Mouse (Mus musculus): ENCODE measurements around the gene Chst12. TPM values are rescaled to one million over a fixed set of nuclear protein-coding genes. Genes with fewer than 3 reads are reported as not detected.

The Chst12 gene
- total and polyA plus RNA-seq, 3 experiments, result 9.7 to 17.4 (median 16.6) TPM

DNA sequence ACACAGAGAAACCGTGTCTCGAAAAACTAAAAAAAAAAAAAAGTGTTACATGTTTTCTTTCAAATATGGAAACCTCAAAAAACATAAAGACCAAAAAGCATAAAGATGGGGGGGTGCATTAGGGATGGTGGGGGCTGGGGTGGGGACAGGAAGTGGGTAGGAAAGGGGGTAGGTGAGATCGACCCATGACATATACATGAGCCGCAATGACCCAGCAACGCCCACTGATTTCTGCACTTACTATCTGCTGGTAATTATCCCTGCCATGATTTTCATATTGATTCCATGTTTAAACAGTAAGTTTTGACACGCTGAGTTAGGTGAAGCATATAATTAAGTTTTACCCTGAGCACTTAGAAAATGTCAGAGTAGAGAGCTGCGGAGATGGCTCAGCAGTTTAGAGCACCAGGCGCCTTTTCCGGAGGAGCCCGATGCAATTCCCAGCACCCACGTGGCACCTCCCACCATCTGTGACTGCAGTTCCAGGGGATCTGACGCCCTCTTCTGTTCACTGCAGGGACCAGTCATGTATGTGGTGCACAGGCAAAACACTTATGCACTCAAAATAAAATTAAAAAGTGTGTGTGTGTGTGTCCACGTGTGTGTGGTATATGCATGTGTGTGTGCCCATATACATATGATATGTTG is 65.0 kb downstream of the Chst12 start:
- DNase-seq, result no peak

GRCm38 (mm10) chr5:140571201-140571600 is 65.9 kb downstream of the Chst12 start:
- DNase-seq, result no peak

DNA sequence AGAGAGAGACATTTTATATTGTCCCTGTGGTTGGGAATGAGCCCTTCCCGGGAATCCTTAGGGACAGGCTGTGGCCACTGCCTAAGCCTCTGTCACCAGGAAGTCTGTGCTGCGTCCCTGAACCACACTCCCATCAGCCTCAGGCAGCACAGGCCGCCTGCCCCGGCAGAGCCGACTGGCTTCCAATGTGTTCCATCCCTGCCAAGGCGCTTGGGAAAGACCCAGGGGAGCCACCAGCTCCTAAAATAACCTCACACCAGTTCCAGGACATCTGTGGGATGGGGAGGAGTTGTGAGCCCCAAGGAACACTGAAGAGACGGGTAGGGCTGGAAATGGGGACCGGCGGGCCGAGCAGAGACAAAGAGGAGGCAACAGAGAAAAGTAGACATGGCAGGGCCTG is 66.3 kb downstream of the Chst12 start:
- DNase-seq, result peak; percentile 64

GRCm38 (mm10) chr5:140572611-140573010 is 67.3 kb downstream of the Chst12 start:
- DNase-seq, result peak; percentile 50

Other genes starting within 250 kb of the Chst12 start
- gene Mad1l1, start 184.0 kb upstream of the Chst12 start, total RNA-seq (2021), result 10 to 100 TPM; 12.4 to 20.5 TPM
- 15.8 and 21.0 TPM in 2 replicates for gene Mad1l1, start 184.0 kb upstream of the Chst12 start, polyA plus RNA-seq (2012; rRNA removed)
- gene Nudt1, start 183.9 kb upstream of the Chst12 start, total RNA-seq (2021), result 10 to 100 TPM; 15.0 to 18.2 TPM
- 5.1 and 6.3 TPM in 2 replicates for gene Nudt1, start 183.9 kb upstream of the Chst12 start, polyA plus RNA-seq (2012; rRNA removed)
- 10 to 100 TPM in 1 of 2 experiments, 1 to 10 TPM in 1; 9.2 to 22.6 TPM for gene Mrm2, start 173.7 kb upstream of the Chst12 start, total RNA-seq (2021)
- gene Mrm2, start 173.7 kb upstream of the Chst12 start, polyA plus RNA-seq (2012; rRNA removed), result 9.6 and 10.1 TPM in 2 replicates
- 10 to 100 TPM; 13.9 to 19.1 TPM for gene Snx8, start 116.3 kb upstream of the Chst12 start, total RNA-seq (2021)
- 12.4 and 12.8 TPM in 2 replicates for gene Snx8, start 116.3 kb upstream of the Chst12 start, polyA plus RNA-seq (2012; rRNA removed)
- gene Eif3b, start 86.2 kb upstream of the Chst12 start, total RNA-seq (2021), result 100 to 1,000 TPM; 161 to 186 TPM
- gene Eif3b, start 86.2 kb upstream of the Chst12 start, polyA plus RNA-seq (2012; rRNA removed), result 86.3 and 128 TPM in 2 replicates
- under 1 TPM; 0.10 to 0.14 TPM for gene Gm4869, start 59.9 kb upstream of the Chst12 start, total RNA-seq (2021)
- 0.03 and 0.10 TPM in 2 replicates for gene Gm4869, start 59.9 kb upstream of the Chst12 start, polyA plus RNA-seq (2012; rRNA removed)
- gene Grifin, start 59.5 kb downstream of the Chst12 start, total RNA-seq (2021), result not detected
- gene Grifin, start 59.5 kb downstream of the Chst12 start, polyA plus RNA-seq (2012; rRNA removed), result not detected in 2 replicates
- gene Lfng, start 101.8 kb downstream of the Chst12 start, total RNA-seq (2021), result 10 to 100 TPM in 1 of 2 experiments, 1 to 10 TPM in 1; 9.5 to 14.5 TPM
- 59.0 and 60.2 TPM in 2 replicates for gene Lfng, start 101.8 kb downstream of the Chst12 start, polyA plus RNA-seq (2012; rRNA removed)
- gene Ttyh3, start 143.5 kb downstream of the Chst12 start, total RNA-seq (2021), result 10 to 100 TPM; 48.6 to 95.9 TPM
- gene Ttyh3, start 143.5 kb downstream of the Chst12 start, polyA plus RNA-seq (2012; rRNA removed), result 185 and 217 TPM in 2 replicates
- gene Iqce, start 196.8 kb downstream of the Chst12 start, total RNA-seq (2021), result 10 to 100 TPM; 13.5 to 23.5 TPM
- gene Iqce, start 196.8 kb downstream of the Chst12 start, polyA plus RNA-seq (2012; rRNA removed), result 19.3 and 19.6 TPM in 2 replicates
- 10 to 100 TPM; 16.9 to 18.8 TPM for gene Brat1, start 199.5 kb downstream of the Chst12 start, total RNA-seq (2021)
- gene Brat1, start 199.5 kb downstream of the Chst12 start, polyA plus RNA-seq (2012; rRNA removed), result 42.9 and 46.4 TPM in 2 replicates
- 1 to 10 TPM in 1 of 2 experiments, under 1 TPM in 1; 0.52 to 1.1 TPM for gene Amz1, start 218.6 kb downstream of the Chst12 start, total RNA-seq (2021)
- 1.5 and 1.6 TPM in 2 replicates for gene Amz1, start 218.6 kb downstream of the Chst12 start, polyA plus RNA-seq (2012; rRNA removed)